Mouse (Mus musculus): ENCODE measurements around the gene Vasn. TPM values are rescaled to one million over a fixed set of nuclear protein-coding genes. Genes with fewer than 3 reads are reported as not detected.
A peak's percentile ranks its signal among the peaks of the same experiment; 100 is the strongest.

Vasn gene
- polyA plus RNA-seq, 1 experiment from 2014 or later = 2.1 TPM

- no peak for DNase-seq (ENCODE audit: low spot score)
- WGBS = 4% methylated on average over 2 of the region's 2 CpGs
Observed at GRCm38 (mm10) chr16:4659326-4659725, 19.6 kb downstream of the Vasn start.

DNA sequence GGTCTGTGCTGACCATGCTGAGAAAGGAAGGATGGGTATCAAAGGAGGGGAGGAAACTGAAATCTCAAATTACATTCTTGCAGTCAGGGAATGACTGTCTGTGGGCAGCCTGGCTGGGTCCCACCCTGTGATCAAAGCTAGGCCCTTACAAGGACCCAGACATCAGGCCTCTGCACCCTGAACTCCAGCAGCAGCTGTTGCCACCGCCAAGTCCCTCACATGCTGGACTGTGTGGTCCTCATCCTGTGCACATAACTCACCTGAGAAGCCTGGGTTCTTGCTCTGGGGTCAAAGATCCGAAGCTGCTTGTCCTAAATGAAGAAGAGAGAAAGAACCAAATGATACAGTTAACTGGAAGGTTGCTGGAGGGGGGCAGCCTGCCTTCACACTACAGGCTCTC is 21.9 kb downstream of the Vasn start:
- Histone ChIP-seq H3K4me3 (ENCODE audit: low read depth, low read length) (no peak overlapping the region), H3K4me2 (ENCODE audit: low read length) (no peak overlapping the region), H3K27me3 (replicated peaks; ENCODE audit: control insufficient read depth, insufficient read depth, low read length) (no peaks in the 10 kb centered on the region), H3K9ac (ENCODE audit: low read length) (no peak overlapping the region), H3K9me3 (replicated peaks; ENCODE audit: control insufficient read depth, low read length) (no peaks in the 10 kb centered on the region), H3K27ac (ENCODE audit: low read depth, low read length) (no peak overlapping the region), H3K4me1 (ENCODE audit: control insufficient read depth, insufficient read depth, low read length) (peaks cover 9% of the 10 kb centered on the region), H3K36me3 (ENCODE audit: control insufficient read depth, insufficient read depth, low read length) (peaks cover 15% of the 10 kb centered on the region; the same call in 1 of the 2 replicates)
- DNase-seq (ENCODE audit: low spot score) (no peak), ATAC-seq (no peak)
- WGBS = 80% methylated on average over 2 of the region's 2 CpGs

More at GRCm38 (mm10) chr16:4659326-4659725, 19.6 kb downstream of the Vasn start:
- Histone ChIP-seq H3K27ac (ENCODE audit: low read depth, low read length) (0 out of 2 replicates have a peak overlapping the region, but pooled peaks have one; percentile 24), H3K9ac (ENCODE audit: low read length) (peak overlapping the region; percentile 29), H3K4me2 (ENCODE audit: low read length) (0 out of 2 replicates have a peak overlapping the region, but pooled peaks have one; percentile 20), H3K4me1 (ENCODE audit: control insufficient read depth, insufficient read depth, low read length) (peaks cover 9% of the 10 kb centered on the region), H3K36me3 (ENCODE audit: control insufficient read depth, insufficient read depth, low read length) (peaks cover 8% of the 10 kb centered on the region), H3K4me3 (ENCODE audit: low read depth, low read length) (no peak overlapping the region), H3K27me3 (replicated peaks; ENCODE audit: control insufficient read depth, insufficient read depth, low read length) (no peaks in the 10 kb centered on the region), H3K9me3 (replicated peaks; ENCODE audit: control insufficient read depth, low read length) (no peaks in the 10 kb centered on the region)
- peak; percentile 11; the same call in 1 of the 2 replicates for ATAC-seq

DNA sequence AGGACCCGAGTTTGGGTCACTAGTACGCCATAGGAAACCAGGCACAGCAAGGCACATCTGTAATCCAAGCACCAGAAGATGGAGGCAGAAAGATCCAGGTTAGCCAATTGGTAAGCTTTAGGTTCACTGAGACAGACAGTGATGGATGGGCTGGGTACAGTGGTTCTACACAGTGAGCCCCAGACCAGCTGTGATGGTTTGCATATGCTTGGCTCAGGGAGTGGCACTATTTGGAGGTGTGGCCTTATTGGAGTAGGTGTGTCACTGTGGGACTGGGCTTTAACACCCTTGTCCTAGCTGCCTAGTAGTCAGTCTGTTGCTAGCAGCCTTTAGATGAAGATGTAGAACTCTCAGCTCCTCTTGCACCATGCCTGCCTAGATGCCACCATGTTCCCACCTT is 24.1 kb downstream of the Vasn start:
- Histone ChIP-seq H3K9ac (ENCODE audit: low read length) (no peak overlapping the region), H3K36me3 (ENCODE audit: control insufficient read depth, insufficient read depth, low read length) (peaks cover 29% of the 10 kb centered on the region), H3K4me2 (ENCODE audit: low read length) (no peak overlapping the region), H3K27ac (ENCODE audit: low read depth, low read length) (no peak overlapping the region), H3K27me3 (replicated peaks; ENCODE audit: control insufficient read depth, insufficient read depth, low read length) (no peaks in the 10 kb centered on the region), H3K9me3 (replicated peaks; ENCODE audit: control insufficient read depth, low read length) (no peaks in the 10 kb centered on the region), H3K4me3 (ENCODE audit: low read depth, low read length) (no peak overlapping the region), H3K4me1 (ENCODE audit: control insufficient read depth, insufficient read depth, low read length) (peaks cover 6% of the 10 kb centered on the region)
- WGBS = 77% methylated on average over 2 of the region's 2 CpGs
- no peak for ATAC-seq
- no peak for DNase-seq (ENCODE audit: low spot score)

GRCm38 (mm10) chr16:4665726-4666125 is 26.0 kb downstream of the Vasn start:
- DNase-seq (ENCODE audit: low spot score) (no peak), ATAC-seq (no peak)
- H3K4me1 ChIP-seq (ENCODE audit: control insufficient read depth, insufficient read depth, low read length) = no peaks in the 10 kb centered on the region
- H3K27me3 ChIP-seq (replicated peaks; ENCODE audit: control insufficient read depth, insufficient read depth, low read length) = no peaks in the 10 kb centered on the region
- no peaks in the 10 kb centered on the region for H3K9me3 ChIP-seq (replicated peaks; ENCODE audit: control insufficient read depth, low read length)
- 87% methylated on average over 2 of the region's 2 CpGs for WGBS
- H3K36me3 ChIP-seq (ENCODE audit: control insufficient read depth, insufficient read depth, low read length) = peaks cover 33% of the 10 kb centered on the region
- no peak overlapping the region for H3K4me3 ChIP-seq (ENCODE audit: low read depth, low read length)
- no peak overlapping the region for H3K4me2 ChIP-seq (ENCODE audit: low read length)
- H3K9ac ChIP-seq (ENCODE audit: low read length) = no peak overlapping the region
- no peak overlapping the region for H3K27ac ChIP-seq (ENCODE audit: low read depth, low read length)

- DNase-seq (ENCODE audit: low spot score) = peak; percentile 96
- no peak overlapping the region for H3K4me2 ChIP-seq (ENCODE audit: low read length)
- no peaks in the 10 kb centered on the region for H3K27me3 ChIP-seq (replicated peaks; ENCODE audit: control insufficient read depth, insufficient read depth, low read length)
- H3K27ac ChIP-seq (ENCODE audit: low read depth, low read length) = no peak overlapping the region
- no peaks in the 10 kb centered on the region for H3K9me3 ChIP-seq (replicated peaks; ENCODE audit: control insufficient read depth, low read length)
- no peaks in the 10 kb centered on the region for H3K4me1 ChIP-seq (ENCODE audit: control insufficient read depth, insufficient read depth, low read length)
- ATAC-seq = peak; percentile 94
- H3K4me3 ChIP-seq (ENCODE audit: low read depth, low read length) = no peak overlapping the region
- no peak overlapping the region for H3K9ac ChIP-seq (ENCODE audit: low read length)
- 35% methylated on average over 3 of the region's 3 CpGs for WGBS
- peaks cover 35% of the 10 kb centered on the region for H3K36me3 ChIP-seq (ENCODE audit: control insufficient read depth, insufficient read depth, low read length)
Observed at GRCm38 (mm10) chr16:4667190-4667808, 27.6 kb downstream of the Vasn start.

GRCm38 (mm10) chr16:4670317-4670716 is 30.6 kb downstream of the Vasn start:
- Histone ChIP-seq H3K4me3 (ENCODE audit: low read depth, low read length) (no peak overlapping the region), H3K9ac (ENCODE audit: low read length) (no peak overlapping the region), H3K4me1 (ENCODE audit: control insufficient read depth, insufficient read depth, low read length) (no peaks in the 10 kb centered on the region), H3K9me3 (replicated peaks; ENCODE audit: control insufficient read depth, low read length) (no peaks in the 10 kb centered on the region), H3K27ac (ENCODE audit: low read depth, low read length) (no peak overlapping the region), H3K4me2 (ENCODE audit: low read length) (no peak overlapping the region), H3K36me3 (ENCODE audit: control insufficient read depth, insufficient read depth, low read length) (peaks cover 45% of the 10 kb centered on the region), H3K27me3 (replicated peaks; ENCODE audit: control insufficient read depth, insufficient read depth, low read length) (no peaks in the 10 kb centered on the region)
- DNase-seq (ENCODE audit: low spot score) = no peak
- ATAC-seq = no peak
- WGBS = 81% methylated on average over 5 of the region's 5 CpGs

DNA sequence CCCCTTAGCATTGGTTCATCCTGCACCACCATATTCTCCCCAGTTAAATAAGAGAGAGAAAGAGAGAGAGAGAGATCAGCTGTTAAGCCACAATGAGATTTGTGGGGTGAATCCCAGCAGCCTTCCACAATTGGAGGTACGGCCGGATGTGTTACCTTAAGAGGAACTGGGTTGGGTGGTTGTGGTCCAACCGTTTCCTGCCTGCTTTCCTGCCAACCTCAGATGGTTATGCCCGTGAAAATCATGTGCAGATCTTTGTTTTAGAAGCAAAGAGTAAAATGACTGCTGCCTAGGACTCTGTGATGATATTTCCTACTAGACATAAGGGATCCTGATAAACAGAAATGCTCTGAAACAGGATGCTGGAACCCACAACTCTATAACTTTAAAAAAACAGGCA is 34.4 kb downstream of the Vasn start:
- H3K4me2 ChIP-seq (ENCODE audit: low read length) = no peak overlapping the region
- DNase-seq (ENCODE audit: low spot score) (no peak), ATAC-seq (no peak)
- no peak overlapping the region for H3K4me3 ChIP-seq (ENCODE audit: low read depth, low read length)
- H3K9me3 ChIP-seq (replicated peaks; ENCODE audit: control insufficient read depth, low read length) = no peaks in the 10 kb centered on the region
- peaks cover 3% of the 10 kb centered on the region; the same call in 1 of the 2 replicates for H3K4me1 ChIP-seq (ENCODE audit: control insufficient read depth, insufficient read depth, low read length)
- no peak overlapping the region for H3K27ac ChIP-seq (ENCODE audit: low read depth, low read length)
- H3K27me3 ChIP-seq (replicated peaks; ENCODE audit: control insufficient read depth, insufficient read depth, low read length) = no peaks in the 10 kb centered on the region
- no peak overlapping the region for H3K9ac ChIP-seq (ENCODE audit: low read length)
- H3K36me3 ChIP-seq (ENCODE audit: control insufficient read depth, insufficient read depth, low read length) = peaks cover 24% of the 10 kb centered on the region
- whole genome bisulfite sequencing = 85% methylated on average over 4 of the region's 4 CpGs

DNA sequence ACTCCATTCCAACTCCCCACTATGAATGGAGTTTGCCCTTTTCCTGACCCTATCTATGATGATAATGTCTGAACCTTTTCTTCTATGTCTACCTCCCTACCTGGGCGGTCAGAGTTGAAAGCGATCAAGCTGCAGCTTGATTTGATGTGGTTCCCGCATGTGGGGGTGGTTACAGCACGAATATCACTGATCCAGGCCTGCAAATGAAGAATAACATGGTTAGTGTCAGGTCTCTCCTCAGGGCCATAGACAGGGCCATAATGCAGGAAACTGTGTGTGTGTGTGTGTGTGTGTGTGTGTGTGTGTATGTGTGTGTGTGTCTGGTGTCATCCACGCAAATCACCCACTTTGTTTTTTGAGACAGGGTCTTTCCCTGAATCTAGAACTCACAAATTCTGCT is 37.1 kb downstream of the Vasn start:
- Histone ChIP-seq H3K27ac (ENCODE audit: low read depth, low read length) (no peak overlapping the region), H3K36me3 (ENCODE audit: control insufficient read depth, insufficient read depth, low read length) (peaks cover 23% of the 10 kb centered on the region), H3K4me3 (ENCODE audit: low read depth, low read length) (no peak overlapping the region), H3K4me1 (ENCODE audit: control insufficient read depth, insufficient read depth, low read length) (peaks cover 4% of the 10 kb centered on the region; the same call in 1 of the 2 replicates), H3K9ac (ENCODE audit: low read length) (no peak overlapping the region), H3K27me3 (replicated peaks; ENCODE audit: control insufficient read depth, insufficient read depth, low read length) (no peaks in the 10 kb centered on the region), H3K4me2 (ENCODE audit: low read length) (no peak overlapping the region), H3K9me3 (replicated peaks; ENCODE audit: control insufficient read depth, low read length) (no peaks in the 10 kb centered on the region)
- 97% methylated on average over 5 of the region's 5 CpGs for WGBS
- ATAC-seq (no peak), DNase-seq (ENCODE audit: low spot score) (no peak)

GRCm38 (mm10) chr16:4678080-4678479 is 38.3 kb downstream of the Vasn start:
- Histone ChIP-seq H3K9ac (ENCODE audit: low read length) (no peak overlapping the region), H3K27me3 (replicated peaks; ENCODE audit: control insufficient read depth, insufficient read depth, low read length) (no peaks in the 10 kb centered on the region), H3K9me3 (replicated peaks; ENCODE audit: control insufficient read depth, low read length) (no peaks in the 10 kb centered on the region), H3K36me3 (ENCODE audit: control insufficient read depth, insufficient read depth, low read length) (peaks cover 19% of the 10 kb centered on the region), H3K27ac (ENCODE audit: low read depth, low read length) (no peak overlapping the region), H3K4me1 (ENCODE audit: control insufficient read depth, insufficient read depth, low read length) (peaks cover 5% of the 10 kb centered on the region; the same call in 1 of the 2 replicates), H3K4me3 (ENCODE audit: low read depth, low read length) (no peak overlapping the region), H3K4me2 (ENCODE audit: low read length) (peak overlapping the region; percentile 98; the same call in 1 of the 2 replicates)
- ATAC-seq (no peak), DNase-seq (ENCODE audit: low spot score) (no peak)
- WGBS = 86% methylated on average over 5 of the region's 5 CpGs

Data from forebrain, embryonic 14.5 days (tissue).